Mouse (Mus musculus) olfactory bulb, adult 2 months (tissue): ENCODE measurements around the gene Zcchc17.

Experiments
- CTCF ChIP-seq: fragments of 200-500 bp; IDR thresholded peaks from 2 replicates; pipeline ENCODE4 v1.5.1; 2012; ENCODE audit warnings: low read depth, mild to moderate bottlenecking, low read length, moderate library complexity; ENCODE audit not compliant: insufficient read depth
- POLR2A ChIP-seq: fragments of 200-500 bp; IDR thresholded peaks from 2 replicates; pipeline ENCODE4 v1.6.1; 2012; ENCODE audit warnings: mild to moderate bottlenecking, low read depth, low read length, moderate library complexity; ENCODE audit not compliant: insufficient read depth

DNA sequence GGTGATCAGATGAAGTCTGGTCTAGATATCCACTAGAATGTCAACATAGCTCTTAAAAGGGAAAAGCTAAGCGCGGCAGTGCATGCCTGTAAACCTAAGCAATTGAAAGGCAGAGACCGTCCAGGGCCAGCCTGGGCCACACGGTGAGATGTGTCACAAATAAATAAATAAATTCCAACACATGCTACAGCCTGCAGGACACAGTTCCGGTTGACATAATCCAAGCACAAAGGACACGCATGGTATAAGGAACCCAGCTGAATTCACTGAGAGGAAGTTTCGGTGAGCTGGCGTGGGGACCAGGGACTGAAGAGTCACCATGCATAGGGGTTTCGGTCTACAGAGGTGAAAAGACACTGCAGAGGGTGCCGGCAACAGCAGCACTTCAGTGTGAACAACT lies 91.0 kb downstream of the Zcchc17 start:
- TF ChIP-seq CTCF (no peak), POLR2A (no peak)
